Mouse (Mus musculus): ENCODE data around the gene Akt1. TPM values are rescaled to one million over a fixed set of nuclear protein-coding genes. Genes with fewer than 3 reads are reported as not detected.

Akt1 gene
- 57.1 and 82.0 TPM in 2 replicates for polyA plus RNA-seq (2016; fragmentation: Nextera tagmentation; extraction: Ambion mirVana)

GRCm38 (mm10) chr12:112674132-112675011 lies at the start of gene Akt1:
Gene Akt1, minus strand, starts transcription at chr12:112674884.
- peak within 1 kb of the TSS; percentile 98 for H3K4me3 ChIP-seq
- no peaks in the 10 kb centered on the region for H3K9me3 ChIP-seq
- peaks cover 23% of the 10 kb centered on the region for H3K27me3 ChIP-seq (ENCODE audit: insufficient read depth, poor library complexity, severe bottlenecking)
- H3K4me1 ChIP-seq = peaks cover 73% of the 10 kb centered on the region
- WGBS = 15% methylated on average over 70 of the region's 70 CpGs
- peaks cover 20% of the 10 kb centered on the region for H3K36me3 ChIP-seq
- H3K27ac ChIP-seq = peak within 1 kb of the TSS; percentile 100
- DNase-seq (ENCODE audit: low spot score) = no peak

GRCm38 (mm10) chr12:112724077-112724805 lies 49.6 kb upstream of the Akt1 start:
- H3K36me3 ChIP-seq = no peaks in the 10 kb centered on the region
- peaks cover 70% of the 10 kb centered on the region for H3K27me3 ChIP-seq (ENCODE audit: insufficient read depth, poor library complexity, severe bottlenecking)
- no peak overlapping the region for H3K27ac ChIP-seq
- WGBS = 71% methylated on average over 11 of the region's 11 CpGs
- DNase-seq (ENCODE audit: low spot score) = no peak
- no peaks in the 10 kb centered on the region for H3K9me3 ChIP-seq
- peaks cover 27% of the 10 kb centered on the region for H3K4me1 ChIP-seq
- H3K4me3 ChIP-seq = no peak overlapping the region

DNA sequence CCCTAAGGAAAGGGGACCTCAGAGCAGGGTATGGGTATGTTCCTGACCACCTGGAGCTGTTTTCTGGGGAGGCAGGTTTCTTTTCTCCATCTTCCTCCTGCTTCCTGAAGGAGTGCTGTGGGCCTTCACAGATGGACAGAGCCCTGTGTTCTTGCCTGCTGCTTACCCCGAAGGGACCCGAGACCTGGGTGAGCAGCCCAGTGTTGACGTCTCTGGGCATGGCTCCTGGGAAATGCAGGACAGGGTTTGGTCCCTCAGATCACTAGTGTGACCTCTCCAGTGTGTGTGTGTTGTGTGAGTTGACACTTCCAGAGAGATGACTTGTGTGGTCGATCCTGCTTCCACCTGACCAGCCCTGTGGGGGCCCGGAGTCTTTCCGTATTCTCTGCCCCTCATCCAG lies 48.8 kb upstream of the Akt1 start:
- Histone ChIP-seq H3K4me3 (peak overlapping the region; percentile 87), H3K4me1 (peaks cover 34% of the 10 kb centered on the region)

GRCm38 (mm10) chr12:112723028-112723330 lies 48.3 kb upstream of the Akt1 start:
- no peak for DNase-seq (ENCODE audit: low spot score)
- Histone ChIP-seq H3K27me3 (ENCODE audit: insufficient read depth, poor library complexity, severe bottlenecking) (peaks cover 70% of the 10 kb centered on the region), H3K27ac (peak overlapping the region; percentile 84; the same call in 1 of the 2 replicates), H3K36me3 (no peaks in the 10 kb centered on the region), H3K4me1 (peaks cover 34% of the 10 kb centered on the region), H3K4me3 (peak overlapping the region; percentile 87), H3K9me3 (no peaks in the 10 kb centered on the region)
- WGBS = 10% methylated on average over 5 of the region's 5 CpGs

More for the DNA sequence above, 48.8 kb upstream of the Akt1 start:
- Histone ChIP-seq H3K27ac (0 out of 2 replicates have a peak overlapping the region, but pooled peaks have one; percentile 84), H3K27me3 (ENCODE audit: insufficient read depth, poor library complexity, severe bottlenecking) (peaks cover 70% of the 10 kb centered on the region), H3K36me3 (no peaks in the 10 kb centered on the region), H3K9me3 (no peaks in the 10 kb centered on the region)
- no peak for DNase-seq (ENCODE audit: low spot score)
- WGBS = 85% methylated on average over 6 of the region's 6 CpGs

GRCm38 (mm10) chr12:112722240-112723027 lies 47.8 kb upstream of the Akt1 start:
- Histone ChIP-seq H3K9me3 (no peaks in the 10 kb centered on the region), H3K27me3 (ENCODE audit: insufficient read depth, poor library complexity, severe bottlenecking) (peaks cover 68% of the 10 kb centered on the region), H3K4me1 (peaks cover 34% of the 10 kb centered on the region), H3K27ac (peak overlapping the region; percentile 84), H3K4me3 (peak overlapping the region; percentile 87), H3K36me3 (no peaks in the 10 kb centered on the region)
- WGBS = 2% methylated on average over 74 of the region's 75 CpGs
- DNase-seq (ENCODE audit: low spot score) = no peak

DNA sequence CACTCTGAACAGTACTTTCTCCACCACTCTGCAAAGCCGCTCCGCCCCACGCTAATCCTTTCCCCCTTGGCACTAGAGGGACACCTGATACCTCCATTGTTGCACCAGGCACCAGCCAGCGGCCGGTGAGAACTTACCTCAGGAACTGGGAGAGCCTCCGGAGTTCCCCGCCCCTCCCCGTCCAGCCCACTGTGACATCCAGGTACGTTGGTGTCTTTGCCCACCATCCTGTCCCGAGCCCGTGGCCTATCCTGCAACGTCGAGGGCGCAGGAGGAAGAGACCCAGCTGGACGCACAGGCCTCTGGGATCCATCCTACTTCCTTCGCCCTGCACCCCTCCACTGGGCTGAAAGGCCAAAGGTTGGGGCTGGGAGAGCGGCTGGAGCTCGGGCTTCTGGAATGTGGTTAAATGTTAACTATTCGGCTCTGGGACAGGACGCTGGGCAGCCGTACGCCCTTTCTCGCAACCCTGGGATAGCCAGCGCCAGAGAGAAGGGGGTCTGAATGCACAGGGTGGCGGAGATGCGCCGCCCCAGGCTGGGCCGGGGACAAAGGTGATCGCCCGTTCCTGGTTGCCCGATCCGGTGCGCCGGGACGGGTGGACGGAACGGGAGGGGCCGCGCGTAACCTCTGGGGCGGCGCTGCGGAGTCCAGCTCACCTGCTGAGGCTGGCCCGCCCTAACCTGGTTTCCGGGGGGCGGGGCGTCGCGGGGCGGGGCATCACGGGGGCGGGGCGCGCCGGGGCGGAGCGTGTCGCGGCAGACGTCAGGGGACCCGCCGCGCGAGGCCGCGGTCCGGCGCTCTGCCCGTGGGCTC lies 46.9 kb upstream of the Akt1 start:
- H3K27me3 ChIP-seq (ENCODE audit: insufficient read depth, poor library complexity, severe bottlenecking) = peaks cover 63% of the 10 kb centered on the region
- no peak for DNase-seq (ENCODE audit: low spot score)
- no peaks in the 10 kb centered on the region for H3K9me3 ChIP-seq
- 2% methylated on average over 67 of the region's 69 CpGs for WGBS
- H3K4me3 ChIP-seq = peak overlapping the region; percentile 87
- H3K27ac ChIP-seq = peak overlapping the region; percentile 84
- H3K4me1 ChIP-seq = peaks cover 34% of the 10 kb centered on the region
- H3K36me3 ChIP-seq = no peaks in the 10 kb centered on the region

DNA sequence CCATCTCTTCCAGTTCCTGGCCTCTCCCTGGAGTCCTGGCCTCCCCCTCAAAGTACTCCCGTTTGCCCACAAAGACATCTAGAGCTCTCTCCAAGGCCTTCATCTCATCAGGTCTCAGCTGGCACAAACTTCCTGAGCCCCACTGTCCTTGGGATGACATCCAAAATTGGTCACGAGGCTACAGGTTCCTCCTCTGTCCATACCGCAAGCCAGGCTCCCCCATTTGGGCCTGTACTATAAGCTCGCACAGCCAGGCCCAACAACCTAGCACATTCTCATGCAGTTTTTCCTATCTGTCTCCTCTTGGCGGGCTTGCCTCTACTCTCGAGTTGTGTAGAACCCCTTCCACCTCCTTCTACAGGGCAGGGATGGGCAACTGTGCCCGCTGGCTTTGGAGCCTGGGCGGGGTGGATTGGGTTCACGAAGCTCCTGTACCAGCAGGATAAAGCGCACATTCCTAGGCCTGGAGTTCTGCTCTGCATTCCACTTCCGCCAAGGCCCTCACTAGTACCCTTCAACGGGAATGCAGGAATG lies 46.3 kb upstream of the Akt1 start:
- Histone ChIP-seq H3K36me3 (no peaks in the 10 kb centered on the region), H3K27ac (peak overlapping the region; percentile 84), H3K9me3 (no peaks in the 10 kb centered on the region), H3K4me1 (peaks cover 34% of the 10 kb centered on the region), H3K4me3 (peak overlapping the region; percentile 87), H3K27me3 (ENCODE audit: insufficient read depth, poor library complexity, severe bottlenecking) (peaks cover 59% of the 10 kb centered on the region)
- DNase-seq (ENCODE audit: low spot score) = no peak
- 35% methylated on average over 12 of the region's 12 CpGs for WGBS

GRCm38 (mm10) chr12:112720216-112720615 lies 45.5 kb upstream of the Akt1 start, which contains the start of gene Cep170b:
Gene Cep170b, plus strand, starts transcription at chr12:112720455.
- peaks cover 56% of the 10 kb centered on the region for H3K27me3 ChIP-seq (ENCODE audit: insufficient read depth, poor library complexity, severe bottlenecking)
- DNase-seq (ENCODE audit: low spot score) = no peak
- H3K4me1 ChIP-seq = peaks cover 34% of the 10 kb centered on the region
- H3K4me3 ChIP-seq = peak within 1 kb of the TSS; percentile 87
- no peaks in the 10 kb centered on the region for H3K9me3 ChIP-seq
- 63% methylated on average over 6 of the region's 6 CpGs for WGBS
- no peaks in the 10 kb centered on the region for H3K36me3 ChIP-seq
- H3K27ac ChIP-seq = peak within 1 kb of the TSS; percentile 84

GRCm38 (mm10) chr12:112718995-112719394 lies 44.3 kb upstream of the Akt1 start:
- Histone ChIP-seq H3K36me3 (no peaks in the 10 kb centered on the region), H3K4me1 (peaks cover 34% of the 10 kb centered on the region), H3K27ac (no peak overlapping the region), H3K27me3 (ENCODE audit: insufficient read depth, poor library complexity, severe bottlenecking) (peaks cover 47% of the 10 kb centered on the region), H3K4me3 (no peak overlapping the region; the same call in 1 of the 2 replicates), H3K9me3 (no peaks in the 10 kb centered on the region)
- no peak for DNase-seq (ENCODE audit: low spot score)
- 48% methylated on average over 5 of the region's 5 CpGs for WGBS

DNA sequence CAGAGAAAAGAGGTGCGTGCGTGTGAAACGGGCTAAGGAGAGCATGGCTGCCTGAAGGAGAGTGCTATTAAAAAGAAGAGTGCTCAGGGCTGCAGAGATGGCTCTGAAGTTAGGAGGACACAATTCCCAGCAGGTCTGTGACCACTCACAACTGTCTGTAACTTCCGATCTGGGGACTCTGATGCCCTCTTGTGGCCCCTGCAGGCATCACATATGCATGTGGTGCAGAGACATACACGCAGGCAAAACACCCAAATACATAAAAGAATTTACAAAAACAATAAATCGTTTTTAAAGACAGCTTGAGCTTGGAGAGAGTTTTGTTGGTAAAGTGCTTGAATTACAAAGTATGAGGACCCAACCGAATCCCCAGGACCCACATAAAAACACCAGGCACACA lies 42.5 kb upstream of the Akt1 start:
- no peaks in the 10 kb centered on the region for H3K9me3 ChIP-seq
- WGBS = 24% methylated on average over 7 of the region's 7 CpGs
- peaks cover 20% of the 10 kb centered on the region for H3K4me1 ChIP-seq
- no peak overlapping the region for H3K27ac ChIP-seq
- no peak overlapping the region for H3K4me3 ChIP-seq
- H3K36me3 ChIP-seq = no peaks in the 10 kb centered on the region
- H3K27me3 ChIP-seq (ENCODE audit: insufficient read depth, poor library complexity, severe bottlenecking) = peaks cover 28% of the 10 kb centered on the region
- no peak for DNase-seq (ENCODE audit: low spot score)

- H3K4me3 ChIP-seq = no peak overlapping the region
- DNase-seq (ENCODE audit: low spot score) = no peak
- WGBS = 66% methylated on average over 3 of the region's 3 CpGs
- no peaks in the 10 kb centered on the region for H3K36me3 ChIP-seq
- peaks cover 8% of the 10 kb centered on the region; the same call in 1 of the 2 replicates for H3K4me1 ChIP-seq
- peaks cover 6% of the 10 kb centered on the region for H3K27me3 ChIP-seq (ENCODE audit: insufficient read depth, poor library complexity, severe bottlenecking)
- no peak overlapping the region for H3K27ac ChIP-seq
- H3K9me3 ChIP-seq = no peaks in the 10 kb centered on the region
Measured at GRCm38 (mm10) chr12:112713984-112714383, 39.3 kb upstream of the Akt1 start.

DNA sequence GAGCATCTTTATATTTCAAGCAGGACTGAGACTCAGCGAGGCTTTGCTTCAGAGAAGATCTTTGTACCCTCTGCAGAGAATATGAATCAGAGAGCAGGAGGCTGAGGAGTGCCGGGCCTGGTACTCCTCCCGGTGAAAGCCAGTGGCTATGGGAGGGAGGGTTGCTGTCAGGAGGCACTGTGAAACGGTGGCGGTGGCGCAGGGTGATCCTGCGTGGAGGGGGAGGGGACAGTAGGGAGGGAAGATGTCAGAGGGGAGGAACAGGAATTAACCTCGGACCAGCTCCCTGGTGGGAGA lies 32.8 kb upstream of the Akt1 start:
- DNase-seq (ENCODE audit: low spot score) = no peak
- H3K4me1 ChIP-seq = peaks cover 16% of the 10 kb centered on the region
- no peaks in the 10 kb centered on the region for H3K36me3 ChIP-seq
- WGBS = 14% methylated on average over 8 of the region's 8 CpGs
- H3K4me3 ChIP-seq = peak overlapping the region; percentile 44; the same call in 1 of the 2 replicates
- no peaks in the 10 kb centered on the region for H3K9me3 ChIP-seq
- no peak overlapping the region for H3K27ac ChIP-seq
- peaks cover 45% of the 10 kb centered on the region for H3K27me3 ChIP-seq (ENCODE audit: insufficient read depth, poor library complexity, severe bottlenecking)

Measured in heart, embryonic 10.5 days (tissue).